Mouse (Mus musculus) lung, postnatal 14 days (tissue): ENCODE measurements at regions not wholly inside any gene's neighbourhood (a gene's known extent, or its start where the extent isn't known, plus 50 kb on each side); places are given as distances from the start of the nearest gene placed in this dataset.

Experiments used
- DNase-seq: peaks from one replicate; pipeline ENCODE4 v3.0.0; 2021

DNA sequence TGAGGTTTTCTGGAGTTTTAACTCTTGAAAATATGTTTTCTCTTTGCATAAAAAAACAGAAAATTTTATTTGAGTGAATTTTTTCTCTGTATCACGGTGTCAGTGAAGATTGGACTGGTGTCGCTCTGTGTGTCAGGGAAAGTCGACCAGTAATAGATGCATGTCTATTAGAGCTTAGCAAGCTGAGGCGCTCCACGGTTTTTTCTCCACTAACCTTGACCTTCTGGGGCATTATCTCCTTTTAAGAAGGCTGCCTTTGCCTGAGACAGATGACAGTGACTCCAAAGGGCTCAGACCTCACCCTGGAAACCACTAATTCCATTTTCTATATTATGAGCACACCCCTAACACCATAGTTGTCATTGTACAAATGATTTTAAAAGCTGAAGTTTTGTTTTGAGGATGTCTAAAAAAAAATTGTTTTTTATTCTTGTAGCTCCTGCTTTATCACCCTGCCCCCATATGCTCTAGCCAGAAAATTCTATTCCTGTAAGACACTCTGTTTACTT lies 561.8 kb downstream of the Gm43517 start:
- DNase-seq = no peak

- DNase-seq = no peak
Measured at GRCm38 (mm10) chr12:49950986-49951385, 566.0 kb downstream of the Gm43517 start.

- no peak for DNase-seq
Measured at GRCm38 (mm10) chr12:49951821-49952220, 566.8 kb downstream of the Gm43517 start.

DNA sequence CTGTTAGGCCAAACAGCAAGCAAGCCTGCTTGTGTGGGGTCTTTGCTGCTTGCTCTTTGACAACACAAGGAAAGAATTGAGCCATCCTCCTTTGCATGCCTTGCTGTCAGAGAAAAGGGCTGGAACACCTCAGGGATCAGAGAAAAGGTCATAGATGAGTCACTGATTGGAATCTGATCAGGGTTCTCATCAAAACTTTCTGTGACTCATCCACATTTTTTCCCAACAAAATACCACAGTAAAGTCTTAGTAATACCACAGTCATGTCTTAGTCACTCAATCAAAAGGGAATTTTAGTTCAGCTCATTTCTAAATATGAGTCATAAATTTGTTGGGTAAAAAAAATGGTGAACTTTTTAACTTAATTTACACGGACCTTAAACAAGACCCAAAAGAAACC lies 583.1 kb downstream of the Gm43517 start:
- no peak for DNase-seq

GRCm38 (mm10) chr12:49969546-49969945 lies 584.6 kb downstream of the Gm43517 start:
- no peak for DNase-seq

DNA sequence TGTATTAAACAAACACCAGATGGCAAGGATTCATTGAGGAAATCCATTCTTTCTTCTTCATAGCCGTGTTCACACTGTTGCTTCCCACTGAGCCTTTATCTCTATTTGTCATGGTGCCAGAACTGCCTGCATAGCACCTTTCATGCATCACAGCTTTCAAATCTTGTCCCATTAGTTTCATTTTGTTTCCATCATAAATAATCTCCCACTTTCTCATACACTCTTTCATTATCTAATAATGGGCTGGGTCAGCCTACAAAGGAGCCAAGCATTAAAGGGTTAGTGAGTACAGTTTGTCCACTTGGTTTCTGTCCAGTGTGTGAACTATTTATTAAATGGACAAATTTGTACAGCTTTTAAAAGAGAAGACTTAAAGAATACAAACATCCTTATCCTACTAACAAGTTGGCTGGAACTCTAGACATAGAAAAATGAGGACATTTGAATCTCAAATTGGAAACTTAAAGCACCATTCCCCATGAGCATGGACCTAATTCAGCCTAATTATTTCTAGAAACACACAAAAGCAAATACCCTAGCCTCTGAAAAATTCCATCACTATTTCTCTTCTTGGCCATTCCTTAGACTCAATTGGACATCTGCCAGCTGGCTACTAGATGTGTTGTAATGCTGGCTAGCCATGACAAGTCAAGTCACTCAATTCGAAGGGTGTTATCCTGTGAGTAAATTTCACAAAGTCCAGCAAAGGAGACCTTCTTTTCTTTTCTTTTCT lies 589.8 kb downstream of the Gm43517 start:
- peak; percentile 23 for DNase-seq

- no peak for DNase-seq
Measured at GRCm38 (mm10) chr12:49975553-49975952, 590.6 kb downstream of the Gm43517 start.

DNA sequence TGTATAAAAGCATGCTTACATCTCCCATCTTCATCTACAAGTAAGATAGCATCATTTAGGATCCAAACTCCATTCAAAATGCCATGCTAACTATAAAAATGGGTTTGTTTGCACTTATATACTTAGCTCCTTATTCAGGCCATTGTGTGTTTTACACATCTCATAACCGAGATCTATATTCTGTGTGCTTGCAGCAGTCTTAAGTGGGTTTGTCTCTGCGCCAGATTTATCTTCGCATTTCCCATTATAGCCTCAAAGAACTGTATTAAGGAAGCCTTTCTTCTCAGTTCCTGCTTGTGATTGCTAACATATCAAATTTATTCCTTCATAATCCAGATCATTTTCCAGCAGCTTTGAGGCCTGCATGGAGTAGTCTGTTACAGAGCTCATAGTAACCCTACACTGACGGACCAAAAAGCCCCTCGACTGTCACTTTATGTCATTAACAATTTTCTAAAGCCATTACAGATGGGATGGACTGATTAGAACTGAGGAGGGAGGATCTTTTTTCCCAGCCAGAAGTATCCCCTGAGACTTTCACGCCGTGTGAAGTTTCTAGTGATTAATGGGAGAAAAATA lies 607.6 kb downstream of the Gm43517 start:
- DNase-seq = no peak

GRCm38 (mm10) chr12:50038808-50039374 lies 610.0 kb downstream of the Prkd1 start:
- no peak for DNase-seq

GRCm38 (mm10) chr12:50061286-50061685 lies 587.6 kb downstream of the Prkd1 start:
- DNase-seq = no peak

GRCm38 (mm10) chr12:50066394-50066793 lies 582.5 kb downstream of the Prkd1 start:
- DNase-seq = no peak

- no peak for DNase-seq
Measured at GRCm38 (mm10) chr12:50071797-50072196, 577.1 kb downstream of the Prkd1 start.

DNA sequence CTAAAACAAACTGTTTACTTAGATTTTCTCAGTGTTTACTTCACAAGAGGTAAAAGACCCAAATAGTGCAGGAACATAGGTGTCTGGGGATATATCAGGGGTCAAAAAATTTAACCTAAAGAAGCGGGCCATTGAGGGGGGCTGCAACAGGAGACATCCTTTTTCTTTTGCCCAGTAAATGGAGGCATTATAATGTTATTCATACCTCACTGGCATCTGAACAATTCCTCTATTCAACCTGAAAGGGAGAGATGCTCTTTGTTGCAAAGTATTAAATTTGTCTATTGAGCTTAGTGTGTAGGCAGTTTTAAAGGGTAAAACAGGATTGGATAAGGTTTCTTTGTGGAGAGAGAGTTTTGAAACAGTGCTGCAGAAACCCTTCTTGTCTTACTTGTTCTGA lies 576.5 kb downstream of the Prkd1 start:
- DNase-seq = no peak

- no peak for DNase-seq
Measured at GRCm38 (mm10) chr12:50073684-50074083, 575.2 kb downstream of the Prkd1 start.

DNA sequence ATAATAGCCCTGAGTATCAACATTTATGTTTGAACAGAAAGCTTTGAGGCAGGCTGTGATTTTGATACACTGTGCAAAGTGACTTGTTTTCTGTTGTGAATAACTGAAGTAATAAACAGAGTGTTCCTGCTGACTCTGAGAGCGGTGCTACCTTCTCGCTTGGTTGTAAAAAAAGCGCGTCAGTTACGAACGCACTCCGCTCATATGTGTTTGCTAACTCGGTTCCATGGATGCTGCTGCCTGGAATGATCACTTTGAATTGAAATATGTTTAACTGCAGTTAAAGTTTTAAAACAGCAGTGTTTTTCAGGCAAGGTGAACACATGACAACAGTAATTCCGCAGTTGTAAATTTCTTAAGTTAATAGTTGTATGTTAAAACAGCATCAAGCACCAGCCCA lies 567.7 kb downstream of the Prkd1 start:
- DNase-seq = no peak

DNA sequence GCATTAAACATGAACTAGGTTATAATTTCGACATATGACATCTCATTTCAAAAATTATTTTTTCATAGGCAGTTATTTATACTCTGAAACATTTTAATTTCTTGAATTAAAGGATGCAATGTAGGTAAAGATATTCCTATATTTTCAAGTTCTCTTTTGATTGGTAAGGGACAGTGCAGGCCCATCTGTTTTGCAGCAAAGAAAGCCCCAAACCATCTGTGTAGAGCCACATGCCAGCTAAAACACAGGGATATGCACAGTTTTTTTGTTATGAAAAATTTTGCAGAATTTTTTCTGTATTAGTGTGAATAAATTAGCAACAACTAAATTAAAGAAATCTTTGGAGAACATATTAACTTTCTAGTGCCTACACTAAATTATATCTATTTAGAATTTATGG lies 567.3 kb downstream of the Prkd1 start:
- no peak for DNase-seq

DNA sequence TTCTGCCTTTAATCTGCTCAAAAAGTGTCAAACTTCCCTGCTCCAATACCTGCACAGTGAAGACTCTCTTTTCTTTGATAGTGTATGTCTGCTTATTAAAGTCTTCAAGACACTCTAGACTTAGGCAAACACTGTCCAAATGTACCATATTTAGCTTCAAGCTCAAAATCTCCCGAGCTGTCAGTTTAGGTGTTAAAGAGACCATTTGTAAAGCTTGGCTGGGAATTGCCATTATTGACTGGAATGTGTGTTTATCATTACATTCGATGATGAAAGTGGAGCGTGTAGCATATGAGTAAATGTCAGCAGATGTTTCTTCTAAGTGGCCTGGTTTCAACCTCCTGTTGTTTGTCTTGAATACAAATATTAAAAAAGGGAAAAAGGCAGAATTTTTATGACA lies 564.4 kb downstream of the Prkd1 start:
- DNase-seq = no peak

GRCm38 (mm10) chr12:50111246-50112044 lies 537.5 kb downstream of the Prkd1 start:
- DNase-seq = no peak

GRCm38 (mm10) chr12:50112081-50112491 lies 536.8 kb downstream of the Prkd1 start:
- no peak for DNase-seq

DNA sequence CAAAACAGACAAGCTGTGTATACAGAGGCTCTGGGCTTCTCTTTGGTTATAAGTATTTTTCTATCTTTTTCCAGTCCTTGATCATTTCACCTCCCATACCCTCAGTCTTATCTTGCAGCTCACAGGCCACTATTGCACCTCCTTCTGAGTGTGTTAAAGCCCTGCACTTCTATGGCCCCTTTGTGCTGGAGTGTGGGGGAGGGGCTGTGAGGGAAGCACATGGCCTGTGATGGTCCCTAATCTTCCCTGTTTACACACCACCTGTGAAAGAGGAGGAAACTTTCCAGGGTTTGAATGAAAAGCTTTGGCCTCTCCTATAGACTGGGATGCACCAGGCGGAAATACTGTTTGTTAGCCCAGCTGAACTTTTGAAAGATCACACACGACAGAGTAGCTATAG lies 533.0 kb downstream of the Prkd1 start:
- no peak for DNase-seq

GRCm38 (mm10) chr12:50118346-50118745 lies 530.6 kb downstream of the Prkd1 start:
- DNase-seq = no peak

DNA sequence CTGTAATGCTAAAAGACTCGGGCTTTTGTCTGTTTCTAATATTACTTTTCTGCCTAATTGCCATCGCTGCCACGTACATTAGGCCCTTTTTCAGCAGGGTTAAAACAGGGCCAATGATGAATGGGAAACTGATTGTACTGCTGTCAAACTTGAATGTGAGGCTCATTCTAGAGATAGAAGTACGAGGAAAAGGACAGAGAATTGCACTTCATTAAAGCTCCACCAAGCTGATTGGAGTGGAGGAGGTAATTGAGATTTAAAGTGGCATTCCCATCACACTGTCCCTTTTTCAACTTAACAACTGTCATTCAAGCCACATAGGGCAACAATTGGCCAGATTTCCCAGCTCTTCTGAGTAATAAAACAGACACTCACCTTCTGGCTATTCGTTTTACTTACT lies 526.8 kb downstream of the Prkd1 start:
- DNase-seq = no peak

DNA sequence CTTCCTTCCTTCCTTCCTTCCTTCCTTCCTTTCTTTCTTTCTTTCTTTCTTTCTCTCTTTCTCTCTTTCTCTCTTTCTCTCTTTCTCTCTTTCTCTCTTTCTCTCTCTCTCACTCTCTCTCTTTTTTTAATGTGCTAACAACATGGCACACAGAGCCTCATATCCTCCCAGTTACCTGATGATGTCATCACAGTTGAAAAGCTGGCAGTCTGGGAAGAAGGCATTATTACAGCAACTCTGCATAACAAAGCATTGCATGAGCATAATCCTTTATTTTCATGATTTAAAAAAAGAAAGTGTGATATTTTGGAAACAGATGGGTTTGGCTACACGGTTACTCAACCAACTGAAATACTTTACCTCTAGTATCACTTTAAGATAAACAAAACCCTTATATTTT lies 525.9 kb downstream of the Prkd1 start:
- no peak for DNase-seq

- no peak for DNase-seq
Measured at GRCm38 (mm10) chr12:50158143-50158542, 490.8 kb downstream of the Prkd1 start.
